Mouse (Mus musculus) ES-E14 (cell line): ENCODE measurements around the gene Man1c1. TPM values are rescaled to one million over a fixed set of nuclear protein-coding genes. Genes with fewer than 3 reads are reported as not detected.

Experiments used
- DNase-seq: peaks from one replicate; pipeline ENCODE4 v3.0.0-alpha.2; 2013; ENCODE audit warnings: low read depth, low spot score
- H3K27ac ChIP-seq: 2 replicates; pipeline ENCODE4 v1.5.1; 2012; ENCODE audit warnings: low read depth, mild to moderate bottlenecking, low read length, moderate library complexity, mixed read lengths; ENCODE audit not compliant: poor library complexity, insufficient read depth, severe bottlenecking
- H3K36me3 ChIP-seq: 2 replicates; pipeline ENCODE4 v1.6.1; 2012; ENCODE audit warnings: mild to moderate bottlenecking, low read length, moderate library complexity, mixed read lengths; ENCODE audit not compliant: control insufficient read depth, poor library complexity, insufficient read depth, severe bottlenecking
- H3K4me1 ChIP-seq, 2 experiments: fragments of 150-350 bp in 1 of 2; sonication (generic) in 1 of 2; 2 replicates each; pipeline ENCODE4 v1.6.1; 2012; ENCODE audit warnings: low read length in 2 of 2, mild to moderate bottlenecking in 1 of 2, mixed read lengths in 1 of 2; ENCODE audit not compliant: control insufficient read depth in 2 of 2, insufficient read depth in 2 of 2, poor library complexity in 1 of 2
- H3K4me3 ChIP-seq, 2 experiments: fragments of 150-350 bp in 1 of 2; sonication (generic) in 1 of 2; 2 replicates each; pipeline ENCODE4 v1.5.1; 2012; ENCODE audit warnings: low read length in 2 of 2, low read depth in 1 of 2, mild to moderate bottlenecking in 1 of 2, mixed read lengths in 1 of 2; ENCODE audit not compliant: insufficient read depth in 1 of 2, poor library complexity in 1 of 2, severe bottlenecking in 1 of 2
- H3K9ac ChIP-seq: 2 replicates; pipeline ENCODE4 v1.6.1; 2012; ENCODE audit warnings: low read depth, mild to moderate bottlenecking, low read length, mixed read lengths; ENCODE audit not compliant: poor library complexity, insufficient read depth, severe bottlenecking
- H3K9me3 ChIP-seq: fragments of 150-350 bp; sonication (generic); 2 replicates; pipeline ENCODE4 v1.6.1; 2012; ENCODE audit warnings: low read depth, mild to moderate bottlenecking, low read length; ENCODE audit not compliant: control insufficient read depth, insufficient read depth
- CHD2 ChIP-seq: IDR thresholded peaks from 2 replicates; pipeline ENCODE4 v1.6.1; 2014; ENCODE audit warnings: mild to moderate bottlenecking, low read depth, low read length, inconsistent platforms
- HCFC1 ChIP-seq: IDR thresholded peaks from 2 replicates; pipeline ENCODE4 v1.6.1; 2012; ENCODE audit warnings: low read length, inconsistent platforms, borderline replicate concordance; ENCODE audit not compliant: insufficient read depth
- MAFK ChIP-seq: IDR thresholded peaks from 2 replicates; pipeline ENCODE4 v1.6.1; 2014; ENCODE audit warnings: mild to moderate bottlenecking, low read depth, low read length, inconsistent platforms; ENCODE audit not compliant: insufficient read depth
- ZC3H11A ChIP-seq: IDR thresholded peaks from 2 replicates; pipeline ENCODE4 v1.6.1; 2012; ENCODE audit warnings: low read depth, mild to moderate bottlenecking, inconsistent platforms, low read length, borderline replicate concordance
- ZNF384 ChIP-seq: IDR thresholded peaks from 2 replicates; pipeline ENCODE4 v1.6.1; 2012; ENCODE audit warnings: low read depth, low read length, inconsistent platforms
- in situ Hi-C, 2 experiments: fragments of 600-800 bp; cut with MboI; formaldehyde crosslinking; loops; one replicate each; pipeline ENCODE4 v1.15.1; 2025; ENCODE audit warnings: low sequenced_read_pairs in 2 of 2, inconsistent platforms in 1 of 2; ENCODE audit not compliant: unreplicated experiment in 2 of 2
- total RNA-seq: library from RNA; depleted of rRNA; stranded (reverse); fragments of 300-350 nt; gene quantifications from 2 replicates; pipeline ENCODE4 v1.2.3, GENCODE M21; 2012

The Man1c1 gene
- total RNA-seq, 1 experiment: 6.1 TPM

GRCm38 (mm10) chr4:134743881-134744633, 40.0 kb upstream of the Man1c1 start:
- no peak for TF ChIP-seq ZC3H11A
- TF ChIP-seq ZNF384: no peak
- Histone ChIP-seq H3K4me3 (no peak overlapping the region), H3K36me3 (peaks cover 21% of the 10 kb centered on the region; the same call in 1 of the 2 replicates), H3K9me3 (no peaks in the 10 kb centered on the region), H3K27ac (no peak overlapping the region), H3K9ac (no peak overlapping the region), H3K4me1 (0 out of 4 replicates have a peak, but pooled peaks cover 0 to 2% of the 10 kb centered on the region in 2 experiments)
- in situ Hi-C loops: no loop called here
- no peak for DNase-seq

GRCm38 (mm10) chr4:134741949-134742348, 37.9 kb upstream of the Man1c1 start:
- H3K9ac ChIP-seq: no peak overlapping the region
- TF ChIP-seq CHD2: no peak
- no peak for TF ChIP-seq ZC3H11A
- TF ChIP-seq HCFC1: no peak
- TF ChIP-seq MAFK: no peak
- TF ChIP-seq ZNF384: no peak
- no peaks in the 10 kb centered on the region for H3K9me3 ChIP-seq
- H3K4me1 ChIP-seq: peaks cover 0 to 6% of the 10 kb centered on the region in 2 experiments; a peak in 1 of 4 replicates
- DNase-seq: no peak
- no peak overlapping the region for H3K4me3 ChIP-seq
- H3K27ac ChIP-seq: no peak overlapping the region
- H3K36me3 ChIP-seq: peaks cover 4% of the 10 kb centered on the region; the same call in 1 of the 2 replicates
- in situ Hi-C loops: no loop called here

- no peak for TF ChIP-seq HCFC1
- no peak for TF ChIP-seq ZNF384
- TF ChIP-seq CHD2: no peak
- TF ChIP-seq MAFK: no peak
- TF ChIP-seq ZC3H11A: no peak
- Histone ChIP-seq H3K9ac (no peak overlapping the region), H3K4me3 (no peak overlapping the region), H3K4me1 (peaks cover 1 to 21% of the 10 kb centered on the region in 2 experiments; a peak in 2 of 4 replicates), H3K36me3 (no peaks in the 10 kb centered on the region; the same call in 1 of the 2 replicates), H3K9me3 (no peaks in the 10 kb centered on the region), H3K27ac (no peak overlapping the region)
- DNase-seq: no peak
- in situ Hi-C loops: no loop called here
These were observed 36.1 kb upstream of the Man1c1 start for GRCm38 (mm10) chr4:134740186-134740585.

GRCm38 (mm10) chr4:134739530-134739929, 35.4 kb upstream of the Man1c1 start:
- H3K9ac ChIP-seq: no peak overlapping the region
- no peak for DNase-seq
- H3K9me3 ChIP-seq: no peaks in the 10 kb centered on the region
- H3K4me1 ChIP-seq: peaks cover 1 to 26% of the 10 kb centered on the region in 2 experiments; a peak in 2 of 4 replicates
- no peak overlapping the region for H3K4me3 ChIP-seq
- H3K27ac ChIP-seq: no peak overlapping the region
- TF ChIP-seq ZNF384 (no peak), CHD2 (no peak), MAFK (no peak), ZC3H11A (no peak), HCFC1 (no peak)
- H3K36me3 ChIP-seq: no peaks in the 10 kb centered on the region
- in situ Hi-C loops: no loop called here

- DNase-seq: no peak
- no peak overlapping the region for H3K27ac ChIP-seq
- in situ Hi-C loops: no loop called here
- peaks cover 4 to 30% of the 10 kb centered on the region in 2 experiments; a peak in 3 of 4 replicates for H3K4me1 ChIP-seq
- no peaks in the 10 kb centered on the region for H3K36me3 ChIP-seq
- H3K9me3 ChIP-seq: no peaks in the 10 kb centered on the region
- TF ChIP-seq MAFK: no peak
- TF ChIP-seq ZNF384: no peak
- TF ChIP-seq HCFC1: no peak
- TF ChIP-seq ZC3H11A: no peak
- H3K4me3 ChIP-seq: no peak overlapping the region
- no peak overlapping the region for H3K9ac ChIP-seq
These were observed 33.3 kb upstream of the Man1c1 start for GRCm38 (mm10) chr4:134737365-134737910.
